14 mouse cellular contexts compared by ENCODE assay signal in genomic region chr13:37959239-37959907, GRCm38 (mm10). TPM values are rescaled to one million over a fixed set of nuclear protein-coding genes. Genes with fewer than 3 reads are reported as not detected.
DNase-seq lines count a peak whose midpoint lies in the region; ATAC-seq and TF ChIP-seq lines count a peak whose summit lies in the region.
"Had no signal": no experiment of that assay in that cellular context is flagged by ENCODE, and none has a peak within 500 bp of the region (broad histone marks: within the 10 kb centered on the region; RNA-seq: fewer than 3 reads in every experiment).

No protein-coding gene starts in this region.

- H3K9me3 ChIP-seq in embryonic facial prominence, embryonic 14.5 days (ENCODE audit: control insufficient read depth, low read length) = peaks cover 7% of the 10 kb centered on the region; the same call in 1 of the 2 replicates
- H3K9me3 ChIP-seq in embryonic facial prominence, embryonic 10.5 days = no peaks in the 10 kb centered on the region; the same call in 1 of the 2 replicates
- H3K9me3 ChIP-seq in liver, embryonic 11.5 days (ENCODE audit: control insufficient read depth, low read length) = 0 out of 2 replicates have a peak, but pooled peaks cover 2% of the 10 kb centered on the region
- H3K9me3 ChIP-seq in stomach, postnatal 0 days (ENCODE audit: control insufficient read depth, low read length) = no peaks in the 10 kb centered on the region
- H3K9me3 ChIP-seq: forebrain, embryonic 10.5 days; midbrain, embryonic 10.5 days had no signal

- 80% methylated on average over 15 of the region's 15 CpGs for WGBS in embryonic facial prominence, embryonic 14.5 days
- 77% methylated on average over 15 of the region's 15 CpGs for WGBS in embryonic facial prominence, embryonic 10.5 days
- WGBS in liver, embryonic 11.5 days = 63% methylated on average over 15 of the region's 15 CpGs
- WGBS in stomach, postnatal 0 days = 75% methylated on average over 15 of the region's 15 CpGs

- no peaks in the 10 kb centered on the region for H3K27me3 ChIP-seq in embryonic facial prominence, embryonic 14.5 days (replicated peaks; ENCODE audit: control insufficient read depth, insufficient read depth, low read length)
- H3K27me3 ChIP-seq in embryonic facial prominence, embryonic 10.5 days (replicated peaks; ENCODE audit: low read depth, poor library complexity, severe bottlenecking) = peaks cover 7% of the 10 kb centered on the region
- no peaks in the 10 kb centered on the region for H3K27me3 ChIP-seq in liver, embryonic 11.5 days (replicated peaks; ENCODE audit: control insufficient read depth, insufficient read depth, low read length)
- H3K27me3 ChIP-seq in stomach, postnatal 0 days (ENCODE audit: control insufficient read depth, insufficient read depth, low read length) = no peaks in the 10 kb centered on the region
- H3K27me3 ChIP-seq: heart, embryonic 13.5 days; limb, embryonic 12.5 days had no signal

- no peak overlapping the region for H3K4me2 ChIP-seq in embryonic facial prominence, embryonic 14.5 days (ENCODE audit: low read depth, low read length)
- no peak overlapping the region for H3K4me2 ChIP-seq in liver, embryonic 11.5 days
- no peak overlapping the region for H3K4me2 ChIP-seq in stomach, postnatal 0 days (replicated peaks; ENCODE audit: low read depth)
- H3K4me2 ChIP-seq: heart, embryonic 13.5 days; limb, embryonic 12.5 days had no signal

- no peak for ATAC-seq in embryonic facial prominence, embryonic 14.5 days (ENCODE audit: low read depth)
- ATAC-seq in liver, embryonic 11.5 days (replicated peaks; ENCODE audit: low FRiP score) = no peak
- ATAC-seq in stomach, postnatal 0 days (ENCODE audit: low FRiP score, low TSS enrichment) = no peak

- DNase-seq in embryonic facial prominence, embryonic 14.5 days (ENCODE audit: low spot score) = peak; percentile 44
- no peak for DNase-seq in embryonic facial prominence, embryonic 10.5 days (ENCODE audit: low spot score)
- DNase-seq in layer of hippocampus, adult 9-11 months = peak; percentile 63
- no peak for DNase-seq in layer of hippocampus, postnatal 14 days (ENCODE audit: low spot score in 2 of 2)
- no peak for DNase-seq in liver, embryonic 11.5 days (ENCODE audit: low spot score)
- no peak for DNase-seq in stomach, postnatal 0 days (ENCODE audit: low spot score)
- DNase-seq in thymus, postnatal 14 days = no peak
- DNase-seq in cerebellum, adult 9-10 months = no peak
- DNase-seq: kidney, postnatal 14 days; thymus, postnatal 4 days had no signal

- TF ChIP-seq EP300 in stomach, postnatal 0 days (optimal IDR thresholded peaks at IDR 0.05) = no peak

- peaks cover 8% of the 10 kb centered on the region for H3K4me1 ChIP-seq in embryonic facial prominence, embryonic 14.5 days (ENCODE audit: control insufficient read depth, insufficient read depth, low read length)
- peaks cover 9% of the 10 kb centered on the region for H3K4me1 ChIP-seq in embryonic facial prominence, embryonic 10.5 days
- H3K4me1 ChIP-seq in liver, embryonic 11.5 days (replicated peaks; ENCODE audit: control insufficient read depth, insufficient read depth, low read length) = peaks cover 15% of the 10 kb centered on the region
- H3K4me1 ChIP-seq in stomach, postnatal 0 days (replicated peaks; ENCODE audit: control insufficient read depth, insufficient read depth) = no peaks in the 10 kb centered on the region

- no peak overlapping the region for H3K4me3 ChIP-seq in embryonic facial prominence, embryonic 14.5 days (ENCODE audit: low read depth, low read length)
- H3K4me3 ChIP-seq in embryonic facial prominence, embryonic 10.5 days = no peak overlapping the region
- H3K4me3 ChIP-seq in liver, embryonic 11.5 days (ENCODE audit: low read depth, low read length) = no peak overlapping the region
- H3K4me3 ChIP-seq in stomach, postnatal 0 days (ENCODE audit: low read depth, low read length) = no peak overlapping the region
- H3K4me3 ChIP-seq: forebrain, embryonic 10.5 days; heart, embryonic 13.5 days; limb, embryonic 12.5 days; midbrain, embryonic 10.5 days had no signal

- no peak overlapping the region for H3K9ac ChIP-seq in embryonic facial prominence, embryonic 14.5 days (ENCODE audit: low read depth, low read length)
- no peak overlapping the region for H3K9ac ChIP-seq in liver, embryonic 11.5 days (ENCODE audit: low read depth, low read length)
- no peak overlapping the region for H3K9ac ChIP-seq in stomach, postnatal 0 days (ENCODE audit: low read length)
- H3K9ac ChIP-seq: heart, embryonic 13.5 days; limb, embryonic 12.5 days had no signal

- no peak overlapping the region for H3K27ac ChIP-seq in embryonic facial prominence, embryonic 14.5 days (replicated peaks; ENCODE audit: low read depth, low read length)
- no peak overlapping the region for H3K27ac ChIP-seq in embryonic facial prominence, embryonic 10.5 days (replicated peaks)
- H3K27ac ChIP-seq in liver, embryonic 11.5 days (ENCODE audit: low read depth, low read length) = peak overlapping the region; percentile 64; the same call in 1 of the 2 replicates
- H3K27ac ChIP-seq in stomach, postnatal 0 days (replicated peaks) = peak overlapping the region; percentile 56
- H3K27ac ChIP-seq: forebrain, embryonic 10.5 days; heart, embryonic 13.5 days; limb, embryonic 12.5 days; midbrain, embryonic 10.5 days had no signal

- TF ChIP-seq CTCF in stomach, postnatal 0 days (IDR thresholded peaks at IDR 0.05; ENCODE audit: low read depth) = no peak

- H3K36me3 ChIP-seq in embryonic facial prominence, embryonic 14.5 days (ENCODE audit: control insufficient read depth, insufficient read depth, low read length) = no peaks in the 10 kb centered on the region
- H3K36me3 ChIP-seq in embryonic facial prominence, embryonic 10.5 days (replicated peaks) = no peaks in the 10 kb centered on the region
- H3K36me3 ChIP-seq in liver, embryonic 11.5 days (ENCODE audit: control insufficient read depth, insufficient read depth, low read length) = no peaks in the 10 kb centered on the region
- no peaks in the 10 kb centered on the region for H3K36me3 ChIP-seq in stomach, postnatal 0 days (ENCODE audit: control insufficient read depth, insufficient read depth, low read length)
- H3K36me3 ChIP-seq: forebrain, embryonic 10.5 days; heart, embryonic 13.5 days; limb, embryonic 12.5 days; midbrain, embryonic 10.5 days had no signal

RNA-seq across cellular contexts. Expression of gene Ssr1, which starts 34.6 kb away (rescaled TPM):
- 162 and 167 TPM in 2 replicates for polyA plus RNA-seq in embryonic facial prominence, embryonic 14.5 days (2014; fragmentation: Nextera tagmentation; extraction: Ambion mirVana)
- 107 and 110 TPM in 2 replicates for polyA plus RNA-seq in embryonic facial prominence, embryonic 10.5 days (2016; fragmentation: Nextera tagmentation; extraction: Ambion mirVana)
- total RNA-seq in layer of hippocampus, postnatal 14 days (2021) = 10 to 100 TPM; 81.9 to 82.1 TPM
- polyA plus RNA-seq in liver, embryonic 11.5 days (2014; fragmentation: Nextera tagmentation; extraction: Ambion mirVana) = 143 and 166 TPM in 2 replicates
- polyA plus RNA-seq in stomach, postnatal 0 days (2015; fragmentation: Nextera tagmentation; extraction: Ambion mirVana) = 76.8 and 85.8 TPM in 2 replicates

Comparison
In these comparisons a context has a peak if more than half of its experiments do, and no peak if none do; other contexts are left out.
1. DNase-seq: peak in embryonic facial prominence, embryonic 14.5 days (single experiment) and layer of hippocampus, adult 9-11 months (single experiment); none in embryonic facial prominence, embryonic 10.5 days (single experiment), layer of hippocampus, postnatal 14 days (0 of 2), liver, embryonic 11.5 days (single experiment), stomach, postnatal 0 days (single experiment), thymus, postnatal 14 days (single experiment) and cerebellum, adult 9-10 months (single experiment).
2. H3K27ac ChIP-seq: peak in liver, embryonic 11.5 days (single experiment) and stomach, postnatal 0 days (single experiment); none in embryonic facial prominence, embryonic 14.5 days (single experiment) and embryonic facial prominence, embryonic 10.5 days (single experiment).